22 mouse cellular contexts compared by ENCODE assay signal in the genomic region with DNA sequence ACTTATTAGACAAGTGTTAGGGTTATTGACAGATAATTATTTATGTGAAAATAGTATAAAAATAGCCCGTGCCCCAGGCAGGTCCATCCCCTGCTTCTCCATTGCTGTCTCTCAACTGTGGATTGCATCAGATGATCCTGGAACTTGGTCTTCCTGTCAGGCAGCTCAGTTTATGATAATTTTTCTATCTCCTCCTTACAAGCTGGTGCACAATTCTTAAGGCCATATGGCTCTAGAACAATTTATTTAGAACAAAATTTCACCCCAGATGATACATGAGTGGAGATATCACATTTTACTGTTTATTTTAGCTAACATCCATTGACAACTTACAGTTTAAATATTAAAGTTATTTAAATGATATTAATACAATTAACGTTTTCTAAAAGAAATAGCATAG. TPM values are rescaled to one million over a fixed set of nuclear protein-coding genes. Genes with fewer than 3 reads are reported as not detected.
DNase-seq lines count a peak whose midpoint lies in the region; ATAC-seq and TF ChIP-seq lines count a peak whose summit lies in the region.
"Had no signal": no experiment of that assay in that cellular context is flagged by ENCODE, and none has a peak within 500 bp of the region (broad histone marks: within the 10 kb centered on the region; RNA-seq: fewer than 3 reads in every experiment).

No protein-coding gene starts in this region.

- intact Hi-C loops in left cerebral cortex, postnatal 36 days (cut with DNase I): no loop called here

- no peaks in the 10 kb centered on the region for H3K27me3 ChIP-seq in MEL (ENCODE audit: control insufficient read depth in 1 of 2, insufficient read depth in 2 of 2, low read length in 2 of 2)
- no peaks in the 10 kb centered on the region for H3K27me3 ChIP-seq in intestine, embryonic 15.5 days (replicated peaks)
- H3K27me3 ChIP-seq: CH12.LX; forebrain, embryonic 13.5 days; heart, embryonic 15.5 days had no signal

- no peak for TF ChIP-seq RAD21 in MEL (IDR thresholded peaks at IDR 0.05; ENCODE audit: low read depth, low read length)

- ATAC-seq in intestine, embryonic 15.5 days: no peak
- ATAC-seq: forebrain, embryonic 13.5 days; forebrain, postnatal 0 days had no signal

- H3K36me3 ChIP-seq in MEL (ENCODE audit: control insufficient read depth in 1 of 2, insufficient read depth in 2 of 2, low read length in 2 of 2): peaks cover 0 to 2% of the 10 kb centered on the region in 2 experiments; a peak in 1 of 4 replicates
- no peaks in the 10 kb centered on the region for H3K36me3 ChIP-seq in intestine, embryonic 15.5 days
- H3K36me3 ChIP-seq: embryonic facial prominence, embryonic 10.5 days; heart, embryonic 15.5 days had no signal

- no peak overlapping the region for H3K27ac ChIP-seq in MEL (ENCODE audit: control insufficient read depth, low read depth, low read length)
- no peak overlapping the region for H3K27ac ChIP-seq in intestine, embryonic 15.5 days
- H3K27ac ChIP-seq: embryonic facial prominence, embryonic 10.5 days; forebrain, embryonic 13.5 days; heart, adult 2 months; heart, embryonic 15.5 days; hindbrain, embryonic 14.5 days had no signal

- TF ChIP-seq CTCF in MEL (IDR thresholded peaks at IDR 0.05 in 2 of 3, conservative IDR thresholded peaks at IDR 0.05 in 1 of 3; ENCODE audit: control insufficient read depth in 1 of 3, insufficient read depth in 1 of 3, low read depth in 2 of 3, low read length in 3 of 3, poor library complexity in 1 of 3, severe bottlenecking in 1 of 3): no peak

- H3K79me2 ChIP-seq in MEL (ENCODE audit: control insufficient read depth, insufficient read depth, low read length, poor library complexity): no peaks in the 10 kb centered on the region

- peak in 1 of 2 experiments; percentile 35; a peak in 1 of 4 replicates for TF ChIP-seq EP300 in MEL (IDR thresholded peaks at IDR 0.05; ENCODE audit: low read depth in 1 of 2, low read length in 2 of 2)

- H3K4me3 ChIP-seq in MEL (ENCODE audit: control insufficient read depth in 1 of 2, insufficient read depth in 1 of 2, low read depth in 2 of 2, low read length in 2 of 2): no peak overlapping the region
- no peak overlapping the region for H3K4me3 ChIP-seq in intestine, embryonic 15.5 days (replicated peaks)
- H3K4me3 ChIP-seq: embryonic facial prominence, embryonic 10.5 days; forebrain, embryonic 13.5 days; heart, adult 2 months; heart, embryonic 15.5 days had no signal

- TF ChIP-seq POLR2A in MEL (IDR thresholded peaks at IDR 0.05; ENCODE audit: control insufficient read depth in 1 of 2, insufficient read depth in 1 of 2, low read depth in 1 of 2, low read length in 2 of 2, poor library complexity in 1 of 2): no peak

- peak; percentile 10 to 29 for DNase-seq in frontal cortex, adult 2 months (ENCODE audit: extremely low spot score in 1 of 2, low spot score in 1 of 2)
- DNase-seq in frontal cortex, postnatal 25 days (ENCODE audit: low spot score in 2 of 2): no peak
- peak; percentile 32 for DNase-seq in MEL (ENCODE audit: low read depth, low spot score)
- peak; percentile 9 to 16 for DNase-seq in layer of hippocampus, adult 8-10 months (ENCODE audit: low spot score in 2 of 2)
- DNase-seq in telencephalon, adult 2 months (ENCODE audit: low read depth, low spot score): peak; percentile 58
- DNase-seq in left cerebral cortex, postnatal 36 days (ENCODE audit: low spot score in 2 of 2): no peak
- DNase-seq: adrenal gland, adult 2 months; adrenal gland, postnatal 25 days; cerebellum, adult 2 months; cerebellum, postnatal 10 days; forebrain, postnatal 0 days; gastrocnemius, postnatal 14 days; heart, adult 2 months; heart, postnatal 14 days had no signal

- H3K4me1 ChIP-seq in MEL (ENCODE audit: control insufficient read depth in 1 of 2, insufficient read depth in 2 of 2, low read length in 2 of 2): no peaks in the 10 kb centered on the region; a peak in 1 of 4 replicates
- no peaks in the 10 kb centered on the region for H3K4me1 ChIP-seq in intestine, embryonic 15.5 days (replicated peaks)
- H3K4me1 ChIP-seq: embryonic facial prominence, embryonic 10.5 days; forebrain, embryonic 13.5 days; heart, embryonic 15.5 days had no signal

- H3K9ac ChIP-seq in MEL (ENCODE audit: control insufficient read depth, low read depth, low read length, poor library complexity, severe bottlenecking): no peak overlapping the region
- H3K9ac ChIP-seq in intestine, embryonic 15.5 days: no peak overlapping the region
- H3K9ac ChIP-seq: forebrain, embryonic 13.5 days; forebrain, postnatal 0 days; heart, embryonic 15.5 days; hindbrain, embryonic 14.5 days had no signal

- WGBS in intestine, embryonic 15.5 days: 72% methylated on average over 2 of the region's 2 CpGs

- no peak overlapping the region for H3K4me2 ChIP-seq in intestine, embryonic 15.5 days (replicated peaks)
- H3K4me2 ChIP-seq: forebrain, embryonic 13.5 days; heart, embryonic 11.5 days; heart, embryonic 15.5 days; hindbrain, embryonic 14.5 days had no signal

- no peaks in the 10 kb centered on the region for H3K9me3 ChIP-seq in MEL (replicated peaks; ENCODE audit: insufficient read depth, low read length)
- no peaks in the 10 kb centered on the region for H3K9me3 ChIP-seq in intestine, embryonic 15.5 days
- H3K9me3 ChIP-seq: embryonic facial prominence, embryonic 10.5 days; forebrain, embryonic 13.5 days; heart, embryonic 15.5 days had no signal

TF ChIP-seq in MEL, 35 proteins besides CTCF, POLR2A, EP300 and RAD21:
- no peak for TF ChIP-seq GATA1 (IDR thresholded peaks at IDR 0.05; ENCODE audit: low read depth, low read length)
- TF ChIP-seq MEF2A (IDR thresholded peaks at IDR 0.05; ENCODE audit: extremely low read depth, insufficient replicate concordance, low read depth, low read length, poor library complexity, severe bottlenecking): peak; percentile 29; the same call in 1 of the 2 replicates
- no peak for TF ChIP-seq CHD1 (IDR thresholded peaks at IDR 0.05; ENCODE audit: low read depth, low read length)
- no peak for TF ChIP-seq POLR2AphosphoS2 (IDR thresholded peaks at IDR 0.05; ENCODE audit: low read length)
- no peak for TF ChIP-seq UBTF (IDR thresholded peaks at IDR 0.05; ENCODE audit: borderline replicate concordance, insufficient read depth, low read depth, low read length)
- no peak for TF ChIP-seq BHLHE40 (IDR thresholded peaks at IDR 0.05; ENCODE audit: borderline replicate concordance, low read depth, low read length)
- TF ChIP-seq MAFK (IDR thresholded peaks at IDR 0.05; ENCODE audit: borderline replicate concordance, low read depth, low read length): no peak
- TF ChIP-seq TBP (IDR thresholded peaks at IDR 0.05; ENCODE audit: low read depth, low read length): no peak
- peak; percentile 23; the same call in 1 of the 2 replicates for TF ChIP-seq TCF12 (IDR thresholded peaks at IDR 0.05; ENCODE audit: low read depth, low read length)
- TF ChIP-seq ZKSCAN1 (IDR thresholded peaks at IDR 0.05; ENCODE audit: low read depth, low read length): no peak
- no peak for TF ChIP-seq E2F4 (IDR thresholded peaks at IDR 0.05; ENCODE audit: borderline replicate concordance, low read depth, low read length)
- TF ChIP-seq ELF1 (IDR thresholded peaks at IDR 0.05; ENCODE audit: low read depth, low read length): no peak
- TF ChIP-seq JUND (IDR thresholded peaks at IDR 0.05; ENCODE audit: low read depth, low read length): no peak
- no peak for TF ChIP-seq MAZ (IDR thresholded peaks at IDR 0.05; ENCODE audit: low read depth, low read length)
- TF ChIP-seq USF2 (IDR thresholded peaks at IDR 0.05; ENCODE audit: borderline replicate concordance in 1 of 2, insufficient read depth in 1 of 2, low read depth in 1 of 2, low read length in 2 of 2): no peak

RNA-seq across cellular contexts. Expression of gene Slitrk5, which starts 54.1 kb away (rescaled TPM):
- 29.9 and 31.7 TPM in 2 replicates for polyA plus RNA-seq in frontal cortex, adult 2 months (2012; rRNA removed)
- total RNA-seq in MEL (2012; rRNA removed): not detected in 2 replicates
- polyA plus RNA-seq in MEL (2012; ENCODE audit: insufficient read depth in 1 of 2, insufficient read length in 2 of 2, low read depth in 1 of 2, low replicate concordance in 2 of 2, missing spikeins in 1 of 2): not detected
- total RNA-seq in layer of hippocampus, adult 8-10 months (2022): 10 to 100 TPM; 86.0 to 92.8 (median 88.5) TPM
- polyA plus RNA-seq in intestine, embryonic 15.5 days (2015; fragmentation: Nextera tagmentation; extraction: Ambion mirVana): 2.7 and 3.4 TPM in 2 replicates
- 10 to 100 TPM; 82.8 to 83.8 TPM for total RNA-seq in left cerebral cortex, postnatal 36 days (2021)
- total RNA-seq: CH12.LX; heart, adult 2 months; hematopoietic stem cell, adult 5-6 weeks had no signal

Comparison
In these comparisons a context has a peak if more than half of its experiments do, and no peak if none do; other contexts are left out.
1. DNase-seq: peak in frontal cortex, adult 2 months (2 of 2), MEL (single experiment), layer of hippocampus, adult 8-10 months (2 of 2) and telencephalon, adult 2 months (single experiment); none in frontal cortex, postnatal 25 days (0 of 2) and left cerebral cortex, postnatal 36 days (0 of 2).
2. RNA of gene Slitrk5, which starts 54.1 kb away (total RNA-seq): 86.0 to 92.8 TPM in layer of hippocampus, adult 8-10 months and 82.8 to 83.8 TPM in left cerebral cortex, postnatal 36 days; not detected in MEL; every median in the first group is over 10 times any median in the second.